Comparison of ENCODE assay signal across 27 mouse cellular contexts in genomic region chr6:37821531-37822051, GRCm38 (mm10). TPM values are rescaled to one million over a fixed set of nuclear protein-coding genes. Genes with fewer than 3 reads are reported as not detected.
DNase-seq lines count a peak whose midpoint lies in the region; ATAC-seq and TF ChIP-seq lines count a peak whose summit lies in the region.
"Had no signal": no experiment of that assay in that cellular context is flagged by ENCODE, and none has a peak within 500 bp of the region (broad histone marks: within the 10 kb centered on the region; RNA-seq: fewer than 3 reads in every experiment).

No protein-coding gene starts in this region.

- no peaks in the 10 kb centered on the region for H3K79me2 ChIP-seq in heart, adult 2 months (replicated peaks; ENCODE audit: control insufficient read depth, insufficient read depth, low read length)
- H3K79me2 ChIP-seq in CH12.LX (replicated peaks; ENCODE audit: control insufficient read depth, extremely low read depth, insufficient read depth, poor library complexity, severe bottlenecking): 0 out of 2 replicates have a peak, but pooled peaks cover 2% of the 10 kb centered on the region

- intact Hi-C loops in heart, adult 2 months (cut with DNase I): no loop called here

- no peak for TF ChIP-seq POLR2A in heart, adult 2 months (IDR thresholded peaks at IDR 0.05; ENCODE audit: insufficient read depth, low read depth, low read length)
- peak; percentile 50; the same call in 1 of the 2 replicates for TF ChIP-seq POLR2A in CH12.LX (IDR thresholded peaks at IDR 0.05; ENCODE audit: low read depth, low read length)

- dilution Hi-C loops in CH12.LX (cut with MboI; ENCODE audit: extremely low pct_ligation_motif_present, extremely low pct_unique_long_range_greater_than_20kb, low sequenced_read_pairs): no loop called here

- in situ Hi-C loops in CH12.LX (cut with MboI; ENCODE audit: low pct_ligation_motif_present, low pct_unique_long_range_greater_than_20kb, low sequenced_read_pairs): no loop called here

- H3K9me3 ChIP-seq in CH12.LX (replicated peaks; ENCODE audit: low read length): peaks cover 4% of the 10 kb centered on the region
- H3K9me3 ChIP-seq: G1E; heart, embryonic 12.5 days; hindbrain, embryonic 10.5 days; limb, embryonic 15.5 days; neural tube, embryonic 15.5 days had no signal

- TF ChIP-seq CTCF in heart, adult 2 months (IDR thresholded peaks at IDR 0.05): no peak
- no peak for TF ChIP-seq CTCF in CH12.LX (conservative IDR thresholded peaks at IDR 0.05 in 1 of 2, IDR thresholded peaks at IDR 0.05 in 1 of 2; ENCODE audit: low read depth in 2 of 2, low read length in 2 of 2)

- no peak overlapping the region for H3K9ac ChIP-seq in heart, adult 2 months (ENCODE audit: low read depth, low read length)
- H3K9ac ChIP-seq in CH12.LX (ENCODE audit: insufficient read depth, low read depth): peak overlapping the region; percentile 85
- H3K9ac ChIP-seq: heart, embryonic 12.5 days; limb, embryonic 15.5 days; liver, embryonic 14.5 days; lung, embryonic 14.5 days; neural tube, embryonic 15.5 days had no signal

- TF ChIP-seq RAD21 in CH12.LX (IDR thresholded peaks at IDR 0.05; ENCODE audit: low read depth, low read length): no peak; the same call in none of the 2 replicates

- H3K4me2 ChIP-seq in CH12.LX (ENCODE audit: insufficient read depth, low read depth, poor library complexity, severe bottlenecking): peak overlapping the region; percentile 82
- H3K4me2 ChIP-seq: heart, embryonic 12.5 days; limb, embryonic 15.5 days; lung, embryonic 14.5 days; neural tube, embryonic 15.5 days had no signal

- H3K36me3 ChIP-seq in heart, adult 2 months (ENCODE audit: control insufficient read depth, insufficient read depth, low read length): no peaks in the 10 kb centered on the region
- H3K36me3 ChIP-seq in CH12.LX (replicated peaks in 1 of 2; ENCODE audit: control insufficient read depth in 1 of 2, insufficient read depth in 1 of 2, low read length in 1 of 2): no peaks in the 10 kb centered on the region
- H3K36me3 ChIP-seq: G1E; heart, embryonic 12.5 days; hindbrain, embryonic 10.5 days; limb, embryonic 15.5 days; neural tube, embryonic 15.5 days had no signal

- 72% methylated on average over 6 of the region's 6 CpGs for WGBS in heart, adult 2 months

- peak; percentile 47 for ATAC-seq in monocyte, adult 5-6 weeks (replicated peaks; ENCODE audit: insufficient number of reproducible peaks, low FRiP score, low TSS enrichment, poor library complexity, severe bottlenecking)
- ATAC-seq in megakaryocyte, adult 5-6 weeks (ENCODE audit: poor library complexity, severe bottlenecking): no peak
- ATAC-seq: forebrain, embryonic 14.5 days; hindbrain, postnatal 0 days had no signal

- no peaks in the 10 kb centered on the region for H3K4me1 ChIP-seq in heart, adult 2 months (ENCODE audit: control insufficient read depth, insufficient read depth, low read length)
- H3K4me1 ChIP-seq in CH12.LX (ENCODE audit: control insufficient read depth in 1 of 2, insufficient read depth in 2 of 2): peaks cover 5 to 30% of the 10 kb centered on the region in 2 experiments
- H3K4me1 ChIP-seq: heart, embryonic 12.5 days; hindbrain, embryonic 10.5 days; limb, embryonic 15.5 days; neural tube, embryonic 15.5 days had no signal

- TF ChIP-seq EP300 in heart, adult 2 months (IDR thresholded peaks at IDR 0.05; ENCODE audit: insufficient read depth, low read depth, low read length): no peak
- TF ChIP-seq EP300 in CH12.LX (IDR thresholded peaks at IDR 0.05; ENCODE audit: low read length): peak; percentile 86

- DNase-seq in heart, adult 11 months: peak; percentile 30
- DNase-seq in heart, adult 2 months: no peak
- DNase-seq in A20 (ENCODE audit: low read depth, low spot score) (peak; percentile 88), CH12.LX (ENCODE audit: extremely low read depth) (peak; percentile 83)
- DNase-seq in right cerebral cortex, postnatal 14 days: no peak
- no peak for DNase-seq in cerebellum, postnatal 36 days
- DNase-seq: adrenal gland, postnatal 14 days; cerebellum, adult 2 months; cerebellum, postnatal 25 days; gastrocnemius, adult 2 months; heart, postnatal 10 days; kidney, adult 11 months; kidney, postnatal 4 days; left cerebral cortex, postnatal 4 days; midbrain, embryonic 14.5 days had no signal

- H3K4me3 ChIP-seq in heart, adult 2 months: no peak overlapping the region
- peak overlapping the region; percentile 8 to 40 (median 25) for H3K4me3 ChIP-seq in CH12.LX (replicated peaks in 1 of 3; ENCODE audit: low read depth in 2 of 3, low read length in 2 of 3, poor library complexity in 1 of 3)
- H3K4me3 ChIP-seq: gastrocnemius, adult 2 months; heart, embryonic 12.5 days; hindbrain, embryonic 10.5 days; limb, embryonic 15.5 days; myocyte; neural tube, embryonic 15.5 days had no signal

- H3K27ac ChIP-seq in heart, adult 2 months: no peak overlapping the region
- peak overlapping the region; percentile 96 for H3K27ac ChIP-seq in CH12.LX (ENCODE audit: insufficient read depth, low read depth)
- H3K27ac ChIP-seq: gastrocnemius, adult 2 months; hindbrain, embryonic 10.5 days; hindbrain, postnatal 0 days; limb, embryonic 15.5 days; liver, embryonic 14.5 days; neural tube, embryonic 15.5 days had no signal

- no peaks in the 10 kb centered on the region for H3K27me3 ChIP-seq in heart, adult 2 months (ENCODE audit: control insufficient read depth, insufficient read depth, low read length)
- H3K27me3 ChIP-seq in CH12.LX (replicated peaks): no peaks in the 10 kb centered on the region
- H3K27me3 ChIP-seq: heart, embryonic 12.5 days; limb, embryonic 15.5 days; neural tube, embryonic 15.5 days had no signal

TF ChIP-seq in CH12.LX, 34 proteins besides CTCF, POLR2A, EP300 and RAD21 (continues in another document):
- TF ChIP-seq UBTF (IDR thresholded peaks at IDR 0.05; ENCODE audit: low read depth, low read length): no peak
- TF ChIP-seq BHLHE40 (IDR thresholded peaks at IDR 0.05; ENCODE audit: low read depth, low read length): peak; percentile 97
- peak; percentile 66 for TF ChIP-seq IRF4 (IDR thresholded peaks at IDR 0.05; ENCODE audit: low read depth, low read length)
- TF ChIP-seq NELFE (IDR thresholded peaks at IDR 0.05; ENCODE audit: low read depth, low read length): peak; percentile 53; the same call in 1 of the 2 replicates
- TF ChIP-seq USF1 (IDR thresholded peaks at IDR 0.05; ENCODE audit: low read depth, low read length): peak; percentile 49
- TF ChIP-seq POLR2AphosphoS2 (IDR thresholded peaks at IDR 0.05; ENCODE audit: low read depth, low read length): no peak
- TF ChIP-seq SMC3 (IDR thresholded peaks at IDR 0.05; ENCODE audit: low read depth, low read length): peak; percentile 26
- TF ChIP-seq ZNF384 (IDR thresholded peaks at IDR 0.05; ENCODE audit: low read depth, low read length): peak; percentile 99
- peak; percentile 77; the same call in 1 of the 2 replicates for TF ChIP-seq MAX (IDR thresholded peaks at IDR 0.05; ENCODE audit: low read length)
- TF ChIP-seq PAX5 (IDR thresholded peaks at IDR 0.05; ENCODE audit: low read length): no peak
- TF ChIP-seq MAFK (IDR thresholded peaks at IDR 0.05; ENCODE audit: insufficient replicate concordance, low read length): peak; percentile 67; the same call in 1 of the 2 replicates
- peak; percentile 65; the same call in 1 of the 2 replicates for TF ChIP-seq JUN (IDR thresholded peaks at IDR 0.05; ENCODE audit: insufficient read depth, low read depth, low read length)
- TF ChIP-seq JUND (conservative IDR thresholded peaks at IDR 0.05; ENCODE audit: low read depth, low read length): peak; percentile 69
- TF ChIP-seq MXI1 (IDR thresholded peaks at IDR 0.05; ENCODE audit: low read depth, low read length): no peak
- TF ChIP-seq NRF1 (IDR thresholded peaks at IDR 0.05; ENCODE audit: low read depth, low read length): no peak
- peak; percentile 80 for TF ChIP-seq ETS1 (conservative IDR thresholded peaks at IDR 0.05; ENCODE audit: low read depth, low read length)
- peak; percentile 61 for TF ChIP-seq CHD2 (IDR thresholded peaks at IDR 0.05; ENCODE audit: low read length)
- no peak for TF ChIP-seq ZC3H11A (IDR thresholded peaks at IDR 0.05; ENCODE audit: low read depth, low read length)
- peak; percentile 80; the same call in 1 of the 2 replicates for TF ChIP-seq MAZ (IDR thresholded peaks at IDR 0.05; ENCODE audit: low read depth, low read length)
- peak; percentile 66 for TF ChIP-seq MEF2A (IDR thresholded peaks at IDR 0.05; ENCODE audit: borderline replicate concordance, low read depth, low read length)
- no peak; the same call in 1 of the 2 replicates for TF ChIP-seq ZMIZ1 (IDR thresholded peaks at IDR 0.05; ENCODE audit: low read depth, low read length)
- peak; percentile 66; the same call in 1 of the 2 replicates for TF ChIP-seq ELF1 (IDR thresholded peaks at IDR 0.05; ENCODE audit: low read depth, low read length)
- TF ChIP-seq CHD1 (IDR thresholded peaks at IDR 0.05; ENCODE audit: low read depth, low read length): no peak
- TF ChIP-seq USF2 (conservative IDR thresholded peaks at IDR 0.05; ENCODE audit: low read depth, low read length): peak; percentile 46; the same call in 1 of the 2 replicates
- TF ChIP-seq HCFC1 (IDR thresholded peaks at IDR 0.05; ENCODE audit: low read depth, low read length): peak; percentile 58
- TF ChIP-seq ZKSCAN1 (IDR thresholded peaks at IDR 0.05; ENCODE audit: borderline replicate concordance, low read depth, low read length): no peak
- TF ChIP-seq MYC (IDR thresholded peaks at IDR 0.05; ENCODE audit: low read depth, low read length): peak; percentile 68; the same call in 1 of the 2 replicates
- TF ChIP-seq SIN3A (IDR thresholded peaks at IDR 0.05; ENCODE audit: low read length): no peak
- TF ChIP-seq TCF12 (IDR thresholded peaks at IDR 0.05; ENCODE audit: low read depth, low read length): peak; percentile 63
- peak; percentile 93 for TF ChIP-seq TBP (conservative IDR thresholded peaks at IDR 0.05; ENCODE audit: low read depth, low read length)
- no peak for TF ChIP-seq GABPA (IDR thresholded peaks at IDR 0.05; ENCODE audit: insufficient replicate concordance, low read depth, low read length)
- TF ChIP-seq KAT2A (IDR thresholded peaks at IDR 0.05; ENCODE audit: insufficient replicate concordance, low read length): 0 out of 2 replicates have a peak, but pooled peaks have one; percentile 12
- peak; percentile 82 for TF ChIP-seq RCOR1 (conservative IDR thresholded peaks at IDR 0.05; ENCODE audit: low read depth, low read length)

RNA-seq across cellular contexts. Expression of gene Trim24, which starts 49.0 kb away (rescaled TPM):
- 10 to 100 TPM; 29.2 to 35.4 TPM for total RNA-seq in heart, adult 2 months (2021)
- polyA plus RNA-seq in heart, adult 2 months (2012; rRNA removed): 13.0 and 19.9 TPM in 2 replicates
- total RNA-seq in CH12.LX (2012; rRNA removed) (23.2 and 23.7 TPM in 2 replicates), CH12.LX (2014; rRNA removed) (35.7 and 40.2 TPM in 2 replicates)
- polyA plus RNA-seq in CH12.LX (2012; ENCODE audit: insufficient read length, low read depth): 28.4 and 31.7 TPM in 2 replicates
- total RNA-seq in monocyte, adult 5-6 weeks (2017): 26.9 to 37.1 TPM (median 27.4 TPM) in 3 replicates
- total RNA-seq in megakaryocyte, adult 5-6 weeks (2015): 27.0 and 28.0 TPM in 2 replicates
- total RNA-seq in megakaryocyte, adult 5-6 weeks (2017): 17.7 and 21.5 TPM in 2 replicates

Comparison
In these comparisons a context has a peak if more than half of its experiments do, and no peak if none do; other contexts are left out.
1. DNase-seq: peak in heart, adult 11 months (single experiment), A20 (single experiment) and CH12.LX (single experiment); none in heart, adult 2 months (0 of 2), right cerebral cortex, postnatal 14 days (single experiment) and cerebellum, postnatal 36 days (0 of 2).